ENCODE assay signal across 7 mouse cellular contexts in genomic region chr7:131800416-131801045, GRCm38 (mm10).
DNase-seq lines count a peak whose midpoint lies in the region; ATAC-seq and TF ChIP-seq lines count a peak whose summit lies in the region.

No protein-coding gene starts in this region.

- H3K4me1 ChIP-seq in lung, adult 2 months (ENCODE audit: control insufficient read depth, insufficient read depth, low read length): no peaks in the 10 kb centered on the region

- no peak for ATAC-seq in activated CD4-positive, CD25-positive, alpha-beta regulatory T cell, adult 4 months

- no peak for TF ChIP-seq POLR2A in lung, adult 2 months (IDR thresholded peaks at IDR 0.05; ENCODE audit: borderline replicate concordance, extremely low read depth, low read depth, low read length)

- no peak overlapping the region for H3K4me3 ChIP-seq in lung, adult 2 months (replicated peaks; ENCODE audit: extremely low read depth, low read depth, low read length)

- DNase-seq in lung, adult 2 months: peak; percentile 7
- DNase-seq in lung, postnatal 25 days (ENCODE audit: low spot score): no peak
- DNase-seq in c-Kit-positive CD71-positive TER-119-negative erythroid progenitor cells, embryonic 14.5 days (ENCODE audit: low read depth): peak; percentile 2
- DNase-seq in kidney, postnatal 10 days: peak; percentile 56
- peak; percentile 63 for DNase-seq in testis, postnatal 10 days (ENCODE audit: low spot score)
- no peak for DNase-seq in right cerebral cortex, postnatal 10 days (ENCODE audit: low spot score in 2 of 2)

- WGBS in lung, adult 2 months: 48% methylated on average over 6 of the region's 6 CpGs

- TF ChIP-seq CTCF in lung, adult 2 months (IDR thresholded peaks at IDR 0.05; ENCODE audit: insufficient read depth, low read length): peak; percentile 43; the same call in 1 of the 2 replicates

Comparison
In these comparisons a context has a peak if more than half of its experiments do, and no peak if none do; other contexts are left out.
1. DNase-seq: peak in lung, adult 2 months (single experiment), c-Kit-positive CD71-positive TER-119-negative erythroid progenitor cells, embryonic 14.5 days (single experiment), kidney, postnatal 10 days (single experiment) and testis, postnatal 10 days (single experiment); none in lung, postnatal 25 days (single experiment) and right cerebral cortex, postnatal 10 days (0 of 2).